Mouse (Mus musculus) midbrain, embryonic 10.5 days (tissue): ENCODE data around the gene Rpl23a. TPM values are rescaled to one million over a fixed set of nuclear protein-coding genes. Genes with fewer than 3 reads are reported as not detected.

Source experiments
- DNase-seq: peaks from one replicate; pipeline ENCODE4 v3.0.0-alpha.2; 2017; ENCODE audit warnings: low spot score
- H3K27ac ChIP-seq: fragments of 300-500 bp; sonication (generic); replicated peaks from 2 replicates; pipeline ENCODE4 v1.5.1; 2016; ENCODE audit warnings: mild to moderate bottlenecking
- H3K27me3 ChIP-seq: fragments of 300-500 bp; sonication (generic); 2 replicates; pipeline ENCODE4 v1.6.1; 2016; ENCODE audit warnings: low read depth, mild to moderate bottlenecking; ENCODE audit not compliant: poor library complexity, severe bottlenecking
- H3K36me3 ChIP-seq: fragments of 300-500 bp; sonication (generic); 2 replicates; pipeline ENCODE4 v1.6.1; 2016; ENCODE audit warnings: mild to moderate bottlenecking, moderate library complexity
- H3K4me1 ChIP-seq: fragments of 300-500 bp; sonication (generic); 2 replicates; pipeline ENCODE4 v1.6.1; 2016
- H3K4me3 ChIP-seq: fragments of 300-500 bp; sonication (generic); 2 replicates; pipeline ENCODE4 v1.5.1; 2016; ENCODE audit warnings: mild to moderate bottlenecking, moderate library complexity
- H3K9me3 ChIP-seq: fragments of 300-500 bp; sonication (generic); replicated peaks from 2 replicates; pipeline ENCODE4 v1.6.1; 2016; ENCODE audit warnings: mild to moderate bottlenecking
- WGBS: fragments of 180-500 bp; shearing (Covaris S2); methylation state at CpG from one replicate; pipeline ENCODE4 v1.1.7; 2016; 5-methylcytosine and 5-hydroxymethylcytosine counted together
- polyA plus RNA-seq: library from polyadenylated mRNA; unstranded; fragments of >200 nt; fragmentation: Nextera tagmentation; extraction: Ambion mirVana; gene quantifications from 2 replicates; pipeline ENCODE4 v1.2.1, GENCODE M21; 2016

The Rpl23a gene
- polyA plus RNA-seq, 1 experiment from 2014 or later = 1,066 TPM

GRCm38 (mm10) chr11:78171328-78171727 is 12.1 kb downstream of the Rpl23a start:
- H3K36me3 ChIP-seq = no peaks in the 10 kb centered on the region
- no peak overlapping the region for H3K27ac ChIP-seq
- H3K9me3 ChIP-seq = no peaks in the 10 kb centered on the region
- H3K4me1 ChIP-seq = peaks cover 25% of the 10 kb centered on the region
- no peak overlapping the region for H3K4me3 ChIP-seq
- 67% methylated on average over 4 of the region's 4 CpGs for WGBS
- DNase-seq = no peak
- H3K27me3 ChIP-seq = peaks cover 18% of the 10 kb centered on the region; the same call in 1 of the 2 replicates

- 94% methylated on average over 15 of the region's 15 CpGs for WGBS
- no peak for DNase-seq
- no peak overlapping the region for H3K4me3 ChIP-seq
- H3K27ac ChIP-seq = no peak overlapping the region
- H3K36me3 ChIP-seq = no peaks in the 10 kb centered on the region
- H3K9me3 ChIP-seq = no peaks in the 10 kb centered on the region
- peaks cover 28% of the 10 kb centered on the region for H3K4me1 ChIP-seq
- peaks cover 22% of the 10 kb centered on the region; the same call in 1 of the 2 replicates for H3K27me3 ChIP-seq
Observed at GRCm38 (mm10) chr11:78170306-78170705, 13.1 kb downstream of the Rpl23a start.

- Histone ChIP-seq H3K27ac (no peak overlapping the region), H3K36me3 (no peaks in the 10 kb centered on the region), H3K4me1 (peaks cover 33% of the 10 kb centered on the region), H3K4me3 (no peak overlapping the region), H3K9me3 (no peaks in the 10 kb centered on the region), H3K27me3 (peaks cover 22% of the 10 kb centered on the region; the same call in 1 of the 2 replicates)
- 62% methylated on average over 19 of the region's 19 CpGs for WGBS
- no peak for DNase-seq
Observed at GRCm38 (mm10) chr11:78168541-78169468, 14.6 kb downstream of the Rpl23a start.

- H3K36me3 ChIP-seq = peaks cover 13% of the 10 kb centered on the region
- peaks cover 22% of the 10 kb centered on the region; the same call in 1 of the 2 replicates for H3K27me3 ChIP-seq
- WGBS = 84% methylated on average over 14 of the region's 14 CpGs
- peaks cover 47% of the 10 kb centered on the region for H3K4me1 ChIP-seq
- no peaks in the 10 kb centered on the region for H3K9me3 ChIP-seq
- H3K27ac ChIP-seq = no peak overlapping the region
- DNase-seq = no peak
- no peak overlapping the region for H3K4me3 ChIP-seq
Observed at GRCm38 (mm10) chr11:78167257-78167959, 16.0 kb downstream of the Rpl23a start.

- Histone ChIP-seq H3K36me3 (peaks cover 21% of the 10 kb centered on the region), H3K27me3 (peaks cover 22% of the 10 kb centered on the region; the same call in 1 of the 2 replicates), H3K9me3 (no peaks in the 10 kb centered on the region), H3K4me1 (peaks cover 47% of the 10 kb centered on the region), H3K4me3 (no peak overlapping the region; the same call in 1 of the 2 replicates), H3K27ac (no peak overlapping the region)
- no peak for DNase-seq
- WGBS = 76% methylated on average over 6 of the region's 6 CpGs
Observed at GRCm38 (mm10) chr11:78166640-78167039, 16.7 kb downstream of the Rpl23a start.

GRCm38 (mm10) chr11:78166161-78166560 is 17.2 kb downstream of the Rpl23a start:
- Histone ChIP-seq H3K4me1 (peaks cover 49% of the 10 kb centered on the region), H3K27me3 (peaks cover 22% of the 10 kb centered on the region; the same call in 1 of the 2 replicates), H3K4me3 (peak overlapping the region; percentile 99), H3K9me3 (no peaks in the 10 kb centered on the region), H3K27ac (peak overlapping the region; percentile 99), H3K36me3 (peaks cover 25% of the 10 kb centered on the region)
- DNase-seq = no peak
- WGBS = 51% methylated on average over 4 of the region's 4 CpGs

GRCm38 (mm10) chr11:78165761-78166109 is 17.6 kb downstream of the Rpl23a start:
- Histone ChIP-seq H3K4me3 (peak overlapping the region; percentile 99), H3K4me1 (peaks cover 51% of the 10 kb centered on the region), H3K27ac (peak overlapping the region; percentile 99), H3K9me3 (no peaks in the 10 kb centered on the region), H3K27me3 (peaks cover 22% of the 10 kb centered on the region; the same call in 1 of the 2 replicates), H3K36me3 (peaks cover 30% of the 10 kb centered on the region)
- no peak for DNase-seq
- WGBS = 3% methylated on average over 16 of the region's 16 CpGs

- Histone ChIP-seq H3K4me1 (peaks cover 51% of the 10 kb centered on the region), H3K4me3 (peak within 1 kb of the TSS; percentile 99), H3K36me3 (peaks cover 36% of the 10 kb centered on the region), H3K9me3 (no peaks in the 10 kb centered on the region), H3K27me3 (peaks cover 22% of the 10 kb centered on the region; the same call in 1 of the 2 replicates), H3K27ac (peak within 1 kb of the TSS; percentile 99)
- DNase-seq = peak; percentile 90
- 0% methylated on average over 78 of the region's 78 CpGs for WGBS
Observed at GRCm38 (mm10) chr11:78164924-78165760, 18.2 kb downstream of the Rpl23a start, which contains the start of gene Traf4. TSS of gene Traf4 (minus strand) at chr11:78165589.

- peaks cover 52% of the 10 kb centered on the region for H3K4me1 ChIP-seq
- no peaks in the 10 kb centered on the region for H3K9me3 ChIP-seq
- whole genome bisulfite sequencing = under 1% methylated on average over 14 of the region's 14 CpGs
- peak overlapping the region; percentile 99 for H3K27ac ChIP-seq
- H3K4me3 ChIP-seq = peak overlapping the region; percentile 99
- H3K36me3 ChIP-seq = peaks cover 41% of the 10 kb centered on the region
- DNase-seq = peak; percentile 48
- H3K27me3 ChIP-seq = peaks cover 22% of the 10 kb centered on the region; the same call in 1 of the 2 replicates
Observed at GRCm38 (mm10) chr11:78164604-78164923, 18.8 kb downstream of the Rpl23a start.

GRCm38 (mm10) chr11:78163681-78164603 is 19.4 kb downstream of the Rpl23a start:
- Histone ChIP-seq H3K4me3 (peak overlapping the region; percentile 99), H3K36me3 (peaks cover 48% of the 10 kb centered on the region), H3K27ac (peak overlapping the region; percentile 99), H3K9me3 (no peaks in the 10 kb centered on the region), H3K27me3 (peaks cover 22% of the 10 kb centered on the region; the same call in 1 of the 2 replicates), H3K4me1 (peaks cover 54% of the 10 kb centered on the region)
- peak; percentile 85 for DNase-seq
- WGBS = under 1% methylated on average over 22 of the region's 22 CpGs

GRCm38 (mm10) chr11:78163045-78163444 is 20.3 kb downstream of the Rpl23a start:
- 82% methylated on average over 2 of the region's 2 CpGs for WGBS
- peaks cover 22% of the 10 kb centered on the region; the same call in 1 of the 2 replicates for H3K27me3 ChIP-seq
- no peaks in the 10 kb centered on the region for H3K9me3 ChIP-seq
- peak overlapping the region; percentile 99 for H3K4me3 ChIP-seq
- no peak for DNase-seq
- H3K4me1 ChIP-seq = peaks cover 53% of the 10 kb centered on the region
- peak overlapping the region; percentile 99 for H3K27ac ChIP-seq
- H3K36me3 ChIP-seq = peaks cover 57% of the 10 kb centered on the region
